Mouse (Mus musculus): ENCODE data around the gene Rpl37.

The Rpl37 gene

DNA sequence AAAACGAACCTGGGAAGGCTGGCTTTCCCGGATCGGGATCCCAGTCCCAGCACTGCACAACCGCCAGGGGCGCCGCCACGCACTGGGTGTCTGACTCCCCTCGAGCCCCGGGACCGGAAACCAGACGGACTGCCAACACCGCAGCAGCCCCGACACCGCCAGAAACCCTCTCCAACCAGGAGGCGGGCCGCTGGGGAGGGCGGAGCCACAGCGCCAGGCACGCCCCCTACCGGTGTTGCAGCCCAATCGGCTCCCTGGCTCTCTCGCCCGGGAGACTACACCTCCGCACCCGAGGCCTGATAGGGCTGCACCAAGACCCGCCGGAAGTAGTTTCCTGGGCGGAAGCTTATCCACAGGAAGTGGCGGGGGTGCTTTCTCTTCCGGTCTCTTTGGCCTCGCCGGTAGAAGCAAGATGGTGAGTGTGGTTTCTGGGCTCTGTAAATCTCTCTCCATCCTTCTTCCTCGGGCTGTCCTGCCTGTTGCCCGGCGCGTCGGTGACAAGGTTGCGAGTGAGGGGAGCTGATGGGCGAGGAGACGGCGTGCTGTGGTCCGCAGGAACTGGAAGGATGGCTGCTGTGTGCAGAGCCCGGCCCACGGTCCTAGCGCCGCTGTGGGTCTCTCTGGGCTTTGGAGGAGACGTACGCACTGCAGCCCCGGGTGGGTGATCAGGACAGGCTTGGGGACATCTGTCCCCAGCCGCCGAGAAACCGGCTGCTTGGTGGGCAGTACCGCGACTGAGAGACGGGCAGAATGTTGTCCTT is at the start of gene Rpl37:
Rpl37 (plus strand) TSS at position 376 of the 761 bp plus-strand sequence.
- DNase-seq = peak; percentile 100

- no peak for DNase-seq
Observed at GRCm38 (mm10) chr15:5068801-5069518, 47.5 kb upstream of the Rpl37 start.

DNA sequence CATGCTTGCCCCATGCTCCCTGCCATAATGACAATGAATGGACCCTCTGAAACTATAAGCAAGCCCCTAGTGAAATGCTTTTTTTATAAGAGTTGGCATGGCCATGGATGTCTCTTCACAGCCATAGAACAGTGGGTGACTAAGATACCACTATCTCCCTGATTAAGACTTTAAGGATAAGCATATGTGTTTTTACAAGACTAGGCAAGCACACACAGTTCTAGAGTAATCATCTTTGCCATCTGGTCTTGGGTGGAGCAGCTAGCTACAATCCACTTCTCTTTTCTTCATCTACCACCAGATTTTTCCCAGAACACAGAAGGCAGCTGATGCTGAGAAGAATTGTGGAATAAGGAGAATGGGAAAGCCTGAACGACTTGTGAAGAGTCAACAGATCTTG is 35.2 kb upstream of the Rpl37 start:
- DNase-seq = no peak

- no peak for DNase-seq
Observed at GRCm38 (mm10) chr15:5086162-5086561, 30.3 kb upstream of the Rpl37 start.

GRCm38 (mm10) chr15:5088850-5089608 is 27.4 kb upstream of the Rpl37 start:
- DNase-seq = no peak

- no peak for DNase-seq
Observed at GRCm38 (mm10) chr15:5090131-5090530, 26.3 kb upstream of the Rpl37 start.

- no peak for DNase-seq
Observed at GRCm38 (mm10) chr15:5095534-5096301, 20.7 kb upstream of the Rpl37 start.

DNA sequence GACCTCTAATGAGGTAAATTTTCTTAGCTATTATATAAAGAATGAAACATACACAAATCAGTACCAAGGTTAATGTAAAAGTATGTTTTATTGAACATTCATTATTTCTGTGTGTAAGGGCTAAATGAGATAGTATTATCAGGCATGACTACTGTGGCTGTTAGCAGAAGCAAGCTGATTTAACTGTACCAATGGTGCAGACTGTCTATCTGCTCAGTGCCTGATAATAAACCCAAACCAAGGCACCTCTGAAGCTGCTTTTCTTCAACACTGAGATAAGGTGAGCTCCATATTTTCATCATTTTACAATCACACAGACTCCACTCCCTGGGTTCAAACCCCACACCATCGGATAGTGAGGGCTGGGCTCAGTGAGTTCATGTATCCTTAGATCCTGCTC is 19.1 kb upstream of the Rpl37 start:
- DNase-seq = no peak

DNA sequence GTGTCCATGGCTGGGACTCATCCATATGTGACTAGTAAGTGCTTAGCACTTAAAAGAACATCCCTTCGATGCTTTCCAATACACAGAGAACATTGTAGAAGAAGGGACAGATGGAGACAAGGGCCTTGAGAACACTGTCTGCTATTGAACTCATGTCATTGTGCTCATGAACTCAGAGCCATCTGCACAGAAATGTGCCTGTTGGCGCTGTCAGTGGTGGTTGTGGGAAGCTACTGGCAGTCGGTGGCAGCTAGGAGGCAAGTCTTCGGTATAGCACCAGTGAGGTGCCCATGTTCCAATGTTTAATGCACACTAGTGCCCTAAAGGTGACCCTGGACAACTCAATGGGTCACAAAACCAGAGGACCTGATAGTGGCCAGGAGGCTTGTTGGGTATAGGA is 14.1 kb upstream of the Rpl37 start:
- no peak for DNase-seq

DNA sequence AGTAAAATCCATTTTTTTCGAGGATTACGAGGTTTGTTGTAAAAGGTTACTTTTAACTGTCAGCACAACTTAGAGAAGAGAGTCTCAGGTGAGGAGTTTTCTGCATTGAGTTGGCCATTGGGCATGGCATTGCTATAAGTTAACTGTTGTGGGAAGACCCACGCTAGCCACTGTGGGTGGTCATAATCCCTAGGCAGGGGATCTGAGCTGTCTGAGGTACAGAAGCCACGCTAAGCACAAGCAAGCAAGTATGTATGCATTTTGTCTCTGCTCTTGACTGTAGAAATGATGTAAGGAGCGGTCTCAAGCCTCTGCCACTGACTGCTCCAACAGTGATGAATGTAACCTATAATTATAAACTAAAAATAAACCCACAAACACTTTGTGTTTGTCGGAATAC is 10.6 kb upstream of the Rpl37 start:
- DNase-seq = no peak

GRCm38 (mm10) chr15:5106293-5106692 is 10.2 kb upstream of the Rpl37 start:
- peak; percentile 26 to 40 for DNase-seq

DNA sequence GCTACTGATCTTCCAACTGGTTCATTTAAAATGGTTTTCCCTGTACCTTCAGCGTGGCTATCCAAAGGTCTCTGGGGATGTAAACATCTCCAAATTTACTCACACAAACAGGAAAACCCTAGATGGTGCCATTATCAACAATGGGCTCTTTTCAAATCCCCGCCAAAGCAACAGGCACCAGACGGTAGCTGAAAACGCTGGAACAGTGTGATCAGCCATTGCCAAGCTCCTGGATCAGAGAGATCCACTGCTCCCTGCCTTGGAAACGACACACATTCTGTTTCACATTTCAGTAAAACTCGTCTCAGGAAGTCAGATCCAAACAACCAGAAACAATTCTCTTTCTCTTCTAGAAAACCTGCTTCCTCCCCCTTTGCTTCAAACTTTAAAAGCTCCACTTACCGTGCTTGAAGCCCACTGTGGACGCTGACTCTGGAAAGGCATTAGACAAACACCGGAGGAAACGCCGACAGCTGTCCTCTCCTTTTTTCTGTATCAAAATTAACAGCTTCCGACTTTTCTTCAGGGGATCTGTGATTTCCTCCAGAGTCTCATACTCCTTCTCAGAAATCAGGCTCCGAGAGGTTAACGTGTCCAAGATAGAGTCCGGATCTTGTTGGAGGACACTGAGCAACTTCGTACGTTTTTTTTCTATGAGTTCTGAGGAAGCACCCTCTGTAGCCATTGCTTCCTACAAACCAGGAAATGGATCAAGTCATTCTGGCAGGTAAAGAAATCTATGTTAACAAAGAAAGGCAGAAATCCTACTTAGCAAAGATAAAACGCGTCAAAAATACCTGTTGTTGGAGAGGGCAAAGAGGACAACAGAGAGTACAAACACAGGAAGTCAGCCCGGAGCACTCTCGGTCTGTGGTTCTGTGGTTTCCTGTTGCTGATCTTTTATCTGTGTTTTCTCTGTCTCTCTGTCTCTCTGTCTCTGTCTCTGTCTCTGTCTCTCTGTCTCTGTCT is 8.5 kb upstream of the Rpl37 start, which contains the start of gene Card6:
Card6 (minus strand) TSS at position 854 of the 969 bp plus-strand sequence.
- peak; percentile 66 to 71 for DNase-seq

DNA sequence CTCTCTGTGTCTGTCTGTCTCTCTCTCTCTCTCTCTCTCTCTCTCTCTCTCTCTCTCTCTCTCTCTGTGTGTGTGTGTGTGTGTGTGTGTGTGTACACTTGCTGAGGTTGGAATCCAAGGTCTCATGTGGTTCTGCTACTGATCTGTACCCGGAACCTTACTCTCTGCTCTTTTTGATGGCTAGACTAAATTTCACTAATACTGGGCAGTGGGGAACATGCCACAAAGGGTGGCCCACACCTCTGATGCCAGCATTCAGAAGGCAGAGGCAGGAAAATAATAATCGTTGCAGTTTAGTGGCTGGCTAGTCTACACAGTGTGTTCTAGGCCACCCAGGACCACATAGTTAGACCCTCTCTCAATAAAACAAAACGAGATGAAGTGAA is 7.8 kb upstream of the Rpl37 start:
- peak; percentile 15 to 24 for DNase-seq

DNA sequence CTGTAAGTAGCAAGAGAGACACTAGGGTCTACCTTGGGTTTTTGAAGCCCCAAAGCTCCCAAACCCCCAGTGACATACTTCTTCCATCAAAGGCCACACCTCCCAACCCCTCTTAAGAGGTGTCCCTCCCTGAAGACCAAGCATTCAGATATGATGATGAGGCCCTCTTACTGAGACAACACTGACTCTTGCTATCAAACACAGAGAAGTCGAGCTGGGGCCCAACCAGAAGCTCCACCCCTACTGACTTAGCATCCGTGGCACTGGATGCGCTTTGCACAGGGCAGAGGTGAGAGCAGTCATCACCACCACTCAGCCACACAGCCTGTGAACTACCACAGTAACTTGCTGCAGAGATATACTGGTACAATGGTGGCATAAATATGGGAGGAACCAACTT is 3.8 kb upstream of the Rpl37 start:
- no peak for DNase-seq

- DNase-seq = no peak
Observed at GRCm38 (mm10) chr15:5115173-5115572, 1.3 kb upstream of the Rpl37 start.

- DNase-seq = peak; percentile 55 to 59
Observed at GRCm38 (mm10) chr15:5117031-5117601, 671 bp downstream of the Rpl37 start.

DNA sequence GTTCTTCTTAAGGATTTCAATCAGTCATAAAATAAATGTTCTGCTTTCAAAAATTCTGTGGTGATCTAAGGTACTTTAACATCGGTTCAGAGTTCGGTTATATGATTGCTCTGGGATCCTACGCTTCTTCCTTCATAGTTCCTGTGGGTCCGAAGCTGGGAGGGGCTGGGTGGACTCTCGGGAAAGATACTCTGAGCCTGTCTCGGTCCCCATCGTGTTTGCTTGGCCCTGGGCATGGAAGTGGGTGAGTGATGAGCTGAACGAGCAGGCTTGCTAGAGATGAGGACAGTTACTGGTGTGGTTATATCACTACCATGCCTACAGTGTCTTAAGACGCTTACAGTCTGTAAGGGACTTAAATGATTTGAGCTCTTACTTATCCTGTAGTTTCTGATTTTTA is 2.2 kb downstream of the Rpl37 start:
- no peak for DNase-seq

DNA sequence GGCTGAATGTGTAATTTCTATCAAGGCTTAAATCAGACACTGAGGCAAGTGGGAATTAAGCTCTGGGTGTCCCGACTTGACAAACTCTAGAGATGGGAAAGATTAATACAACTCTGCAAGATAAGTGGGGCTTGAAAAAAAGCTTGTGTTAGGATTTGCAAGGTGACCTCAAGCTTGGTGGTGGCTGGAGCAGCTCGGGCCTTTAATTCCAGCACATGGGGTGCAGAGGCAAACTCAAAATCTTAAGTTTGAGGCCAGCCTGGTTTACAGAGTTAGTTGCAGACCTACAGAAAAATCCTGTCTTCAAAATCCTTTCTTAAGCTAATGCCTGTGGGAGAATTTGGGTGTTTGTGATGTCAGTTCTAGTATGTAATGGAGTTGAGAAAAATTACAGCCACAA is 2.7 kb downstream of the Rpl37 start:
- DNase-seq = no peak

- no peak for DNase-seq
Observed at GRCm38 (mm10) chr15:5119707-5120106, 3.3 kb downstream of the Rpl37 start.

DNA sequence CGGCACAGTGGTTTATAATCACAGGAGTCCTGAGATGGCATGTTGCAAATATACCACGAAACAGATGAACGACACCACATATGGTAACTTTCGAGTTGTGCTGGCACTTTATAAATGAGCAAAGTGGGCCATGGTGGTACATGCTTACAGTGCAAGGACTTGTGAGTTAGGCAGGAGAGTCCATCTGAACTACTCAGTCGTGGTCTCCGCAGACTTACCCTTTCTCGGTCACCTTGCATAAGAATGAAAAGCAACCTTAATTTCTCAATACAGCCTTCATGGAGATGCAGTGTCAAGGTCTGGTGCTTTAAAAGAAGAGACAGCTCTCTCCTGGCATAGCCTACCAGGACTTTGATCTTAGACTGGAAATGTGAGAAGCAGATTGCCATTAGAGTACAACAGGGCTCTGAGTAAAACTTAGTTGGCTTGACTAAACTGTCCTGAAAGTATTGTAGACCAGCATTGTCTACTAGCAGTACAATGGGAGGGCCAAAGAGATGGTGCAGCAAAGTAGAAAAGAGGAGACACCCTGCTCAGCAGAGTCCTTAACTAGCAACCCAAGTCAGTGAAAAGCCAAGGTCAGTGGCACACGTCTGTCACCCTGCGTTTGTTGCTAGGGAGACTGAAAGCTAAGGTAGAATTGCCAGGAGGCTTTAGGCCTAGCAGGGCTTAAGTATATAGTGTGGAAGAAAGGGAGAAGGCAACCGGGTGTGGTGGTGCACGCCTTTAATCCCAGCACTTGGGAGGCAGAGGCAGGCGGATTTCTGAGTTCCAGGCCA is 5.3 kb downstream of the Rpl37 start:
- no peak for DNase-seq
